Mouse (Mus musculus): ENCODE measurements at regions not wholly inside any gene's neighbourhood (a gene's known extent, or its start where the extent isn't known, plus 50 kb on each side); places are given as distances from the start of the nearest gene placed in this dataset.

DNA sequence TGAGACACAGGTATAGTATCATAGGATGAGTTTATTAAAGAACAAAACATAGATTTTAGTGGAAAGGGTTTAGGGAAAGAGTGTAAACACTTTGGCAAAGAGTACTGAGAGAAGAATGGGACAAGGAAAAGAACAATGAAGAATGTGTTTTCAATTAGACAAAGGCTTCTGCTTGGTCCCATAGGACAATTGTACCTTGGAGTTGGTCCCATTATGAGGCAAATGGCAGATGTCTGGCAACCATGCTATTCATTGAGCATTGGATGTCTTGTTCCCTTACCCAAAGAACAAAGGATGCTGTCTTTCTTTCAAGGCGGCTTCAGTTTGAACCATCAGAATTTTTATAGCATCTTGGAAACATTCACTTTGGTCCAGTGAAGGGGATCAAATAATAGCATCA is 55.8 kb upstream of the Spef2 start:
- H3K9ac ChIP-seq (ENCODE audit: insufficient read depth, low read depth, low read length, poor library complexity, severe bottlenecking), result no peak overlapping the region
- DNase-seq (ENCODE audit: low read depth, low spot score), result no peak
- H3K27ac ChIP-seq (ENCODE audit: insufficient read depth, low read depth, low read length, poor library complexity, severe bottlenecking), result no peak overlapping the region
- H3K36me3 ChIP-seq (ENCODE audit: control insufficient read depth, insufficient read depth, low read length, poor library complexity, severe bottlenecking), result no peaks in the 10 kb centered on the region
- H3K4me3 ChIP-seq (ENCODE audit: insufficient read depth in 1 of 2, low read depth in 1 of 2, low read length in 2 of 2, poor library complexity in 1 of 2, severe bottlenecking in 1 of 2), result no peak overlapping the region
- no peaks in the 10 kb centered on the region for H3K4me1 ChIP-seq (ENCODE audit: control insufficient read depth in 2 of 2, insufficient read depth in 2 of 2, low read length in 2 of 2, poor library complexity in 1 of 2)
- TF ChIP-seq ZNF384 (IDR thresholded peaks at IDR 0.05; ENCODE audit: low read depth, low read length) (no peak), MAFK (IDR thresholded peaks at IDR 0.05; ENCODE audit: insufficient read depth, low read depth, low read length) (no peak), CHD2 (IDR thresholded peaks at IDR 0.05; ENCODE audit: low read depth, low read length) (no peak), HCFC1 (IDR thresholded peaks at IDR 0.05; ENCODE audit: borderline replicate concordance, insufficient read depth, low read length) (no peak)
- H3K9me3 ChIP-seq (ENCODE audit: control insufficient read depth, insufficient read depth, low read depth, low read length), result no peaks in the 10 kb centered on the region
- in situ Hi-C loops (cut with MboI; ENCODE audit: low sequenced_read_pairs in 2 of 2, unreplicated experiment in 2 of 2), result no loop called here

Data from ES-E14 (cell line).